Mouse (Mus musculus): ENCODE results near the gene Rgl2.
"Not testable (repeated sequence)": the region's sequence is repeated elsewhere in the genome, so short reads cannot be mapped to it uniquely, and the experiment has no call there.

Gene Rgl2

GRCm38 (mm10) chr17:33968489-33968888, 39.1 kb downstream of the Rgl2 start:
- no peak for DNase-seq (ENCODE audit: extremely low read depth, low read depth)

- no peak for DNase-seq (ENCODE audit: extremely low read depth, low read depth)
Measured at GRCm38 (mm10) chr17:33968927-33969326, 39.6 kb downstream of the Rgl2 start.

GRCm38 (mm10) chr17:33969394-33969793, 40.1 kb downstream of the Rgl2 start:
- no peak for DNase-seq (ENCODE audit: extremely low read depth, low read depth)

- no peak for DNase-seq (ENCODE audit: extremely low read depth, low read depth)
Measured at GRCm38 (mm10) chr17:33972691-33973090, 43.3 kb downstream of the Rgl2 start.

GRCm38 (mm10) chr17:33973572-33973971, 44.2 kb downstream of the Rgl2 start:
- DNase-seq (ENCODE audit: extremely low read depth, low read depth): no peak

GRCm38 (mm10) chr17:33977861-33978557, 48.7 kb downstream of the Rgl2 start:
- no peak for DNase-seq (ENCODE audit: extremely low read depth, low read depth)

- no peak for DNase-seq (ENCODE audit: extremely low read depth, low read depth)
Measured at GRCm38 (mm10) chr17:33978631-33979031, 49.3 kb downstream of the Rgl2 start.

GRCm38 (mm10) chr17:33979512-33980050, 50.2 kb downstream of the Rgl2 start:
- no peak for DNase-seq (ENCODE audit: extremely low read depth, low read depth)

GRCm38 (mm10) chr17:33980181-33981035, 51.1 kb downstream of the Rgl2 start:
- no peak for DNase-seq (ENCODE audit: extremely low read depth, low read depth)

- DNase-seq (ENCODE audit: extremely low read depth, low read depth): not testable (repeated sequence)
Measured at GRCm38 (mm10) chr17:33981192-33981909, 52.0 kb downstream of the Rgl2 start.

- DNase-seq (ENCODE audit: extremely low read depth, low read depth): not testable (repeated sequence)
Measured at GRCm38 (mm10) chr17:33982136-33982535, 52.8 kb downstream of the Rgl2 start.
